In genomic region chr19:24499291-24499690, GRCm38 (mm10) we compare ENCODE assay signal across 23 mouse cellular contexts. TPM values are rescaled to one million over a fixed set of nuclear protein-coding genes. Genes with fewer than 3 reads are reported as not detected.
DNase-seq lines count a peak whose midpoint lies in the region; ATAC-seq and TF ChIP-seq lines count a peak whose summit lies in the region.
"Had no signal": no experiment of that assay in that cellular context is flagged by ENCODE, and none has a peak within 500 bp of the region (broad histone marks: within the 10 kb centered on the region; RNA-seq: fewer than 3 reads in every experiment).

No protein-coding gene starts in this region.

- H3K4me1 ChIP-seq in kidney, embryonic 16.5 days (ENCODE audit: insufficient read depth, low read length) = 0 out of 2 replicates have a peak, but pooled peaks cover 3% of the 10 kb centered on the region
- 0 out of 4 replicates have a peak, but pooled peaks cover 0 to 2% of the 10 kb centered on the region in 2 experiments for H3K4me1 ChIP-seq in CH12.LX (ENCODE audit: control insufficient read depth in 1 of 2, insufficient read depth in 2 of 2)
- no peaks in the 10 kb centered on the region for H3K4me1 ChIP-seq in hindbrain, embryonic 16.5 days (ENCODE audit: control insufficient read depth, insufficient read depth, low read depth, low read length)
- H3K4me1 ChIP-seq in neural tube, embryonic 15.5 days = no peaks in the 10 kb centered on the region
- H3K4me1 ChIP-seq: embryonic facial prominence, embryonic 15.5 days; forebrain, embryonic 15.5 days had no signal

- H3K4me2 ChIP-seq in kidney, embryonic 16.5 days (replicated peaks; ENCODE audit: low read depth, low read length) = no peak overlapping the region
- H3K4me2 ChIP-seq in CH12.LX (ENCODE audit: insufficient read depth, low read depth, poor library complexity, severe bottlenecking) = no peak overlapping the region
- H3K4me2 ChIP-seq in hindbrain, embryonic 16.5 days (ENCODE audit: low read length) = no peak overlapping the region
- H3K4me2 ChIP-seq in neural tube, embryonic 15.5 days = no peak overlapping the region
- H3K4me2 ChIP-seq: embryonic facial prominence, embryonic 15.5 days; forebrain, embryonic 15.5 days; heart, embryonic 15.5 days; hindbrain, embryonic 14.5 days had no signal

- TF ChIP-seq CTCF in CH12.LX (conservative IDR thresholded peaks at IDR 0.05 in 1 of 2, IDR thresholded peaks at IDR 0.05 in 1 of 2; ENCODE audit: low read depth in 2 of 2, low read length in 2 of 2) = no peak

- TF ChIP-seq POLR2A in CH12.LX (IDR thresholded peaks at IDR 0.05; ENCODE audit: low read depth, low read length) = no peak

- no peak for TF ChIP-seq RAD21 in CH12.LX (IDR thresholded peaks at IDR 0.05; ENCODE audit: low read depth, low read length)

- H3K27ac ChIP-seq in kidney, embryonic 16.5 days (ENCODE audit: low read length) = no peak overlapping the region
- no peak overlapping the region for H3K27ac ChIP-seq in CH12.LX (ENCODE audit: insufficient read depth, low read depth)
- no peak overlapping the region for H3K27ac ChIP-seq in hindbrain, embryonic 16.5 days (ENCODE audit: low read depth, low read length)
- no peak overlapping the region for H3K27ac ChIP-seq in neural tube, embryonic 15.5 days (replicated peaks)
- H3K27ac ChIP-seq: embryonic facial prominence, embryonic 15.5 days; forebrain, embryonic 15.5 days; heart, embryonic 15.5 days; hindbrain, embryonic 10.5 days; hindbrain, embryonic 14.5 days had no signal

- DNase-seq in gastrocnemius, postnatal 25 days = peak; percentile 7
- DNase-seq in gastrocnemius, postnatal 10 days = no peak
- DNase-seq in kidney, adult 18-20 months = peak; percentile 17
- no peak for DNase-seq in CH12.LX (ENCODE audit: extremely low read depth)
- peak; percentile 34 for DNase-seq in kidney, postnatal 10 days
- DNase-seq: adrenal gland, adult 8-10 months; adrenal gland, postnatal 36 days; B cell, adult 2 months; cerebellum, adult 11 months; cerebellum, adult 8-10 months; cerebellum, postnatal 14 days; embryo, embryonic 11 days; gastrocnemius, postnatal 14 days; heart, postnatal 14 days had no signal

- H3K27me3 ChIP-seq in kidney, embryonic 16.5 days (ENCODE audit: insufficient read depth, low read length) = no peaks in the 10 kb centered on the region
- no peaks in the 10 kb centered on the region for H3K27me3 ChIP-seq in CH12.LX (replicated peaks)
- no peaks in the 10 kb centered on the region for H3K27me3 ChIP-seq in hindbrain, embryonic 16.5 days (replicated peaks; ENCODE audit: control insufficient read depth, insufficient read depth, low read length)
- no peaks in the 10 kb centered on the region for H3K27me3 ChIP-seq in neural tube, embryonic 15.5 days (replicated peaks)
- H3K27me3 ChIP-seq: embryonic facial prominence, embryonic 15.5 days; forebrain, embryonic 15.5 days; heart, embryonic 15.5 days had no signal

- 79% methylated on average over 3 of the region's 3 CpGs for WGBS in kidney, embryonic 16.5 days
- WGBS in hindbrain, embryonic 16.5 days = 80% methylated on average over 3 of the region's 3 CpGs
- 89% methylated on average over 3 of the region's 3 CpGs for WGBS in neural tube, embryonic 15.5 days

- ATAC-seq in kidney, embryonic 16.5 days (ENCODE audit: low FRiP score, low TSS enrichment) = no peak
- no peak for ATAC-seq in hindbrain, embryonic 16.5 days
- no peak for ATAC-seq in neural tube, embryonic 15.5 days (ENCODE audit: low FRiP score)
- ATAC-seq: forebrain, embryonic 15.5 days had no signal

- dilution Hi-C loops in CH12.LX (cut with MboI; ENCODE audit: extremely low pct_ligation_motif_present, extremely low pct_unique_long_range_greater_than_20kb, low sequenced_read_pairs) = no loop called here

- in situ Hi-C loops in CH12.LX (cut with MboI; ENCODE audit: low pct_ligation_motif_present, low pct_unique_long_range_greater_than_20kb, low sequenced_read_pairs) = no loop called here

- H3K9ac ChIP-seq in kidney, embryonic 16.5 days (replicated peaks; ENCODE audit: low read length) = no peak overlapping the region
- H3K9ac ChIP-seq in CH12.LX (ENCODE audit: insufficient read depth, low read depth) = no peak overlapping the region
- no peak overlapping the region for H3K9ac ChIP-seq in hindbrain, embryonic 16.5 days (ENCODE audit: low read depth, low read length)
- no peak overlapping the region for H3K9ac ChIP-seq in neural tube, embryonic 15.5 days (replicated peaks)
- H3K9ac ChIP-seq: embryonic facial prominence, embryonic 15.5 days; forebrain, embryonic 15.5 days; heart, embryonic 15.5 days; hindbrain, embryonic 14.5 days had no signal

- no peak overlapping the region for H3K4me3 ChIP-seq in kidney, embryonic 16.5 days (ENCODE audit: low read length)
- no peak overlapping the region for H3K4me3 ChIP-seq in CH12.LX (replicated peaks in 1 of 3; ENCODE audit: low read depth in 2 of 3, low read length in 2 of 3, poor library complexity in 1 of 3)
- no peak overlapping the region for H3K4me3 ChIP-seq in hindbrain, embryonic 16.5 days (ENCODE audit: low read length)
- H3K4me3 ChIP-seq in neural tube, embryonic 15.5 days (replicated peaks) = no peak overlapping the region
- H3K4me3 ChIP-seq: embryonic facial prominence, embryonic 15.5 days; erythroblast, embryonic 14.5 days; forebrain, embryonic 15.5 days; heart, embryonic 15.5 days; hindbrain, embryonic 10.5 days had no signal

- H3K9me3 ChIP-seq in kidney, embryonic 16.5 days (ENCODE audit: low read length) = no peaks in the 10 kb centered on the region
- H3K9me3 ChIP-seq in CH12.LX (replicated peaks; ENCODE audit: low read length) = no peaks in the 10 kb centered on the region
- no peaks in the 10 kb centered on the region for H3K9me3 ChIP-seq in hindbrain, embryonic 16.5 days (ENCODE audit: control insufficient read depth, low read length)
- H3K9me3 ChIP-seq in neural tube, embryonic 15.5 days (replicated peaks) = no peaks in the 10 kb centered on the region
- H3K9me3 ChIP-seq: embryonic facial prominence, embryonic 15.5 days; forebrain, embryonic 15.5 days; heart, embryonic 15.5 days; hindbrain, embryonic 10.5 days had no signal

- no peak for TF ChIP-seq EP300 in CH12.LX (IDR thresholded peaks at IDR 0.05; ENCODE audit: low read length)

- no peaks in the 10 kb centered on the region for H3K79me2 ChIP-seq in CH12.LX (replicated peaks; ENCODE audit: control insufficient read depth, extremely low read depth, insufficient read depth, poor library complexity, severe bottlenecking)

- H3K36me3 ChIP-seq in kidney, embryonic 16.5 days (ENCODE audit: insufficient read depth, low read length) = no peaks in the 10 kb centered on the region
- H3K36me3 ChIP-seq in CH12.LX (replicated peaks in 1 of 2; ENCODE audit: control insufficient read depth in 1 of 2, insufficient read depth in 1 of 2, low read length in 1 of 2) = no peaks in the 10 kb centered on the region
- no peaks in the 10 kb centered on the region for H3K36me3 ChIP-seq in hindbrain, embryonic 16.5 days (ENCODE audit: control insufficient read depth, insufficient read depth, low read length)
- H3K36me3 ChIP-seq in neural tube, embryonic 15.5 days = no peaks in the 10 kb centered on the region
- H3K36me3 ChIP-seq: embryonic facial prominence, embryonic 15.5 days; forebrain, embryonic 15.5 days; heart, embryonic 15.5 days; hindbrain, embryonic 10.5 days had no signal

TF ChIP-seq in CH12.LX, 34 proteins besides CTCF, POLR2A, EP300 and RAD21:
- TF ChIP-seq USF1 (IDR thresholded peaks at IDR 0.05; ENCODE audit: low read depth, low read length) (no peak), TBP (conservative IDR thresholded peaks at IDR 0.05; ENCODE audit: low read depth, low read length) (0 out of 2 replicates have a peak, but pooled peaks have one; percentile 48)
TF ChIP-seq in CH12.LX: peak in this region for 1.

RNA-seq across cellular contexts. Expression of gene Fam122a, which starts 22.1 kb away (rescaled TPM):
- total RNA-seq in gastrocnemius, postnatal 25 days (2021) = 10 to 100 TPM; 12.2 to 17.5 TPM
- total RNA-seq in gastrocnemius, postnatal 10 days (2021) = 10 to 100 TPM; 20.3 to 22.8 TPM
- 39.7 and 53.3 TPM in 2 replicates for polyA plus RNA-seq in kidney, embryonic 16.5 days (2015; fragmentation: Nextera tagmentation; extraction: Ambion mirVana)
- total RNA-seq in CH12.LX (2012; rRNA removed) (4.1 and 4.5 TPM in 2 replicates), CH12.LX (2014; rRNA removed) (2.6 and 3.2 TPM in 2 replicates)
- polyA plus RNA-seq in CH12.LX (2012; ENCODE audit: insufficient read length, low read depth) = 29.2 and 34.6 TPM in 2 replicates
- polyA plus RNA-seq in hindbrain, embryonic 16.5 days (2015; fragmentation: Nextera tagmentation; extraction: Ambion mirVana) = 52.1 and 53.9 TPM in 2 replicates
- polyA plus RNA-seq in neural tube, embryonic 15.5 days (2015; fragmentation: Nextera tagmentation; extraction: Ambion mirVana) = 52.0 and 55.4 TPM in 2 replicates

RNA-seq across cellular contexts. Expression of gene Pip5k1b, which starts 56.4 kb away (rescaled TPM):
- under 1 TPM; 0.75 to 0.84 TPM for total RNA-seq in gastrocnemius, postnatal 25 days (2021)
- 1 to 10 TPM; 1.2 to 1.6 TPM for total RNA-seq in gastrocnemius, postnatal 10 days (2021)
- 2.1 and 2.2 TPM in 2 replicates for polyA plus RNA-seq in kidney, embryonic 16.5 days (2015; fragmentation: Nextera tagmentation; extraction: Ambion mirVana)
- 0.92 and 1.7 TPM in 2 replicates for total RNA-seq in CH12.LX (2012; rRNA removed)
- 1.9 and 2.0 TPM in 2 replicates for total RNA-seq in CH12.LX (2014; rRNA removed)
- polyA plus RNA-seq in CH12.LX (2012; ENCODE audit: insufficient read length, low read depth) = 2.9 and 3.7 TPM in 2 replicates
- polyA plus RNA-seq in hindbrain, embryonic 16.5 days (2015; fragmentation: Nextera tagmentation; extraction: Ambion mirVana) = 2.2 and 2.4 TPM in 2 replicates
- 1.6 and 2.6 TPM in 2 replicates for polyA plus RNA-seq in neural tube, embryonic 15.5 days (2015; fragmentation: Nextera tagmentation; extraction: Ambion mirVana)

Comparison
In these comparisons a context has a peak if more than half of its experiments do, and no peak if none do; other contexts are left out.
1. DNase-seq: peak in gastrocnemius, postnatal 25 days (single experiment), kidney, adult 18-20 months (single experiment) and kidney, postnatal 10 days (single experiment); none in gastrocnemius, postnatal 10 days (single experiment) and CH12.LX (single experiment).